Mouse (Mus musculus): ENCODE data around the gene Uqcrc1.

Uqcrc1 gene

DNA sequence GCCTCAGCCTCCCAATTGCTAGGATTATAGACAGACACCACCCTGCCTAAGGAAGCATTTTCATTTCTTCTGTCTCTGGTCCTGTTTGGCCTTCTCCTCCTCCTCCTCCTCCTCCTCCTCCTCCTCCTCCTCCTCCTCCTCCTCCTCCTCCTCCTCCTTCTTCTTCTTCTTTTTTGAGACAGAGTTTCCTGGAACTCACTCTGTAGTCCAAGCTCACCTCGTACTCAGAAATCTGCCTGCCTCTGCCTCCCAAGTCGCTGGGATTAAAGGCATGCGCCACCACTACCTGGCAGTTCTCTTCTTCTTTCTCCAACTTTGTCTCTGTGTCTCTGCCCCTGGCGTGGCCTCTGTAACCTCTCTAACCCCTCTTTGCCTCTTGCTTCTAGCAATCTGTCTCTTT is 49.3 kb downstream of the Uqcrc1 start, which contains the start of gene Ucn2:
TSS of gene Ucn2 (plus strand) at position 301 of the 400 bp plus-strand sequence.
- no peak for DNase-seq (ENCODE audit: low spot score)

DNA sequence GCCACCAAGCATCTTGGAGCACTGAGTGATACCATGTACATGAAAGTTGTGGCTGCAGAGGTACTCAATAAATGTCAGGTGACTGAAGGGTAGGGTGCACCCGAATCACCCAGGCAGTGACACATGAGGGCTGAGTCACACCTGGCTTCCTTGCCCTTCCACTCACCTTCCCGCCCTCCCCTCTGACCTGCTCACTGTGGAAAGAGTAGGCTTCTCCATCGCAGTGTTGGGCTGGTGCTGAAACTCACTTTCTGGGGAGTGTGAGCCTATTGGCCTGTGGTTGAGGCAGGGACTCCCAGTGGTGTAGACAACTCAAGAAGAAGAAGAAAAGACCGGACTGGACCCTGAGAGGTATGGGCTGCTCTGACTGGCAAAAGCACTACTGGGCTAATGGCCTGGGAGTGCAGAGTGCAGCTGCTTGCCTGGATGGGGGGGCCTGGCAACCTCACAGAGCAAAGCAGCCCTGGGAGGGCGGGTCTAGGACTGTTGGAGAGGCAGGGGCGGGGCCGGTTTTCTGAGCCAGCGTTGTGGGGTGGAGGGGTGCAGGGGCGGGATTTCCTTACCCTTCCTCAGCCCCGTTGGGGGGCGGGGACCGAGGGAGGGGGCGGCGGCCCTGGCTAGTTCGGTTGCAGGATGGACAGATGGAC is 51.4 kb downstream of the Uqcrc1 start:
- DNase-seq (ENCODE audit: low spot score), result peak; percentile 38

DNA sequence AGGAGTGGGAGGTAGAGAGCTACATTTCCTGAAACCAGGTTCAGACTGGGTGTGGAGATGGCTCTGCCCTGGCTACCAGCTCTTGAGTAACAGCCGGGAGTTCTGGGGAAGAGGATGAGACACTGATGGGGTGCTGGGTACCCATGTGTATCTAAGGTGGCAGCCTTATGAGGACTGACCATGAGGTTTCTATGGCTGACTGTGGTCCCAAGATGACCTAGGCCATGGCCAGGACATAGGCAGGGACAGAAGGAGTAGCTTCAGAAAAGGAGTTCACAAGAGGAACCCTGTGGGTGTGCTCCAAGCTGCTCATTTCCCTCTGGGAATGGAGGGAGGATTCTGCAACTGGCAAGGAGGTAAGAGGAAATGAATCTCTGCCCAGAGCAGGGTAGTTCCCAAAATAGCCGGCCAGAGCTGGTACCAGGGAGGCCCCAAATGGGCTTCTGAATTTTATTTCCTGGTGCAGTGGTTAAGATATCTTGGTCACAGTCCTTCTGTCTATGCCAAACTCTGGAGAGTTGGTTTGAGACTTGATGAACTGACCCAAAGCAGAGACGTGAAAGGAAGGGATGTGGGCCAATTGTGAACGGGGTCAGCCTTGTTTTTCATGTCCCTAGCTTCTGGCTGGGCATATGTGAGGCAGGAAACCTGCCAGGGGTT is 53.5 kb downstream of the Uqcrc1 start:
- DNase-seq (ENCODE audit: low spot score), result no peak

DNA sequence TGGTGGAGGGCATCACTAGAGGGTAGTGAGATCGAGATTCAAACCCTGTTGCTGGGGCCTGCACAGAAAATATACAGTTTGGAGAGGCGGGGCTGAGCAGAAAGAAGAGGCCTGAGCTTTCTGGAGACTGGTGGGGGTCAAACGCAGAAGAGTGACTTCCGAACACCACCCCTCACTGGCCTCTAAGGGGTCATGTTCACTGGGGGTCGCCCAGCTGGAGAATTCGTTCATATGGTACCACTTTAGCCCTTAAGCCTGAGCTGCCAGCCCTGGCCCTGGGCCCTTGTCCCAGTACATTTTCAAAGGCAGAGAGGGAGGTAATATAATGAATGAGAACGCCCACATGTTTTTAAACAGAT is 54.0 kb downstream of the Uqcrc1 start:
- peak; percentile 34 for DNase-seq (ENCODE audit: low spot score)

DNA sequence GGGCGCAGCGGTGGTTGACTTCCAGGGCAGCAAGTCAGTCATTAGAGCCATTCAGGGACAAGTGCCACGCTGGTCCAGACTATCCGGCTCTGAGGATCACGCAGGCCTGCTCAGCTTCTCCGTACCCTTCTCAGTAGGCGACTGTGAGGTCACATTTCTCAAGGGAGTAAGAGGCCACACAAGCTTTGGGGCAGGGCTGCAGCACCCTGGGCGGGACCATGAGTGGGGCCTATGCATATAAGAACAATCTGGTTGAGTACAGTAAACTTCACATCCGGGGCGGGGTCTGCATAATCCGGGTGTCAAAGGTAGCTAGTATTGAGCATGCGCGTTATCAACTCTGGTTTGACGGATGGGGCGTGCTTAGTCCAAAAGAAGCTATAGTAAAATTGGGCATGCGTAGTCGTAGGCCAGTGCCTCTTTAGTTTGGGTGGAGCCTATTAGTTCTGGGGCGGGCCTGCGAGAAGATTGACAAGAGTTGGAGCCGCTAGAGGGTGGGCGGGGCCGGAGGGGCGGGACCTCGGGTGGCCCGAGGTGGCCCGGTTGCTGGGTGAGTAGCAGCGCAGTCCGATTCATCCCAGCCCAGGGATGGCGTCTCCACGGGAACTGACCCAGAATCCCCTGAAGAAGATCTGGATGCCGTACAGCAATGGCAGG is 55.1 kb downstream of the Uqcrc1 start, which contains the start of gene Pfkfb4:
TSS of gene Pfkfb4 (plus strand) at position 351 of the 657 bp plus-strand sequence.
- DNase-seq (ENCODE audit: low spot score), result peak; percentile 100

DNA sequence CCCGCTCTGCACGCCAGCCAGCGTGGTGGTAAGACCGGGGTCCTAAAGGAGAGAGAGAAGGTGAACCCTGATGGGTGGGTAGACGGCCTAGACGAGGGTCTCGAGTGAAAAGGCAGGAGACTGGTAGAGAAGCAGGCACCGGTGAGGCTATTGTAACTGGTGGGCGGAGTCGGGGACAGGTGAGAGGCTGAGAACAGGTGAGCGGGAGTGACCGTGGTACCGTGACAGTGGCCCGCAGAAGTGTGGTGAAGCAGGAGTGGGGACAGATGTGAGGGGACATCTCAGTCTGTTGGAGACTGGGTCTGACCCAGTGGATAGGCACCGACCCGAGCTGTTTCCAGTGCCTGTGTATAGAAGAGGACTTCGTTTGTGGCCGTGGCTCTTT is 55.6 kb downstream of the Uqcrc1 start:
- DNase-seq (ENCODE audit: low spot score), result no peak

DNA sequence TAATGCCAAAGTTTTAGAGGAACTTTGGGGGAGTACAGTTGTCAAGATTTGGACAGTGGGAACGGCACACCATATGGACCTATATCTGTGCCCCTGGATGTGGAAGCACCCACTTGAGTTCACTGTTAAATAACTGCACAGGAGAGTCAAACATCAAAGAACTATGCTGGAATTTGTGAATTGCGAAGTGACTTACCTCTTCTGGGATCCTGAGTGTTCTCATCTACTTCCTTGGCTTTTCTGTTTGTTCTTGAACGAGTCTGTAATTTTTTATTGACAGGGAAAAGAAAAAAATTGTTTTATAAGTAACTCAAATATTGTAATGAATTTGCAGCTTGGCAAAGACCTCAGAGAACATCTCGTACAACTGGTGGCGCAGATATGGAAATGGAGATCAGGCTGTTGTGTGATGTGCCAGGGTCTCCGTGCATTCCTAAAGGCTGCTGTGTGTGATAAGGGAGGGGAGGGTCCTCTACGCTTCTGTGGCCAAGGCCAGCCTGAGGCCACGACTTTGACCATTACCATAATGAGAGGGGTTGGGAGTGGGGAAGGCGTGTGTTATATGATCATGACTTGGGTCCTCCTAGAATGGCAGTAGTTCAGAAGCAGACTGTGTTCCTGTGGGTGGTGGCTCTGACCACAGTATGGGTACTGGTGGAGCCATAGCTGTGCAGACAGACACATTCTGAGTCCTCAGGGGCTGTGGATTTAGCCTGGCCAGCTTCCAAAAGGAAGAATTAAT is 56.4 kb downstream of the Uqcrc1 start:
- no peak for DNase-seq (ENCODE audit: low spot score)

DNA sequence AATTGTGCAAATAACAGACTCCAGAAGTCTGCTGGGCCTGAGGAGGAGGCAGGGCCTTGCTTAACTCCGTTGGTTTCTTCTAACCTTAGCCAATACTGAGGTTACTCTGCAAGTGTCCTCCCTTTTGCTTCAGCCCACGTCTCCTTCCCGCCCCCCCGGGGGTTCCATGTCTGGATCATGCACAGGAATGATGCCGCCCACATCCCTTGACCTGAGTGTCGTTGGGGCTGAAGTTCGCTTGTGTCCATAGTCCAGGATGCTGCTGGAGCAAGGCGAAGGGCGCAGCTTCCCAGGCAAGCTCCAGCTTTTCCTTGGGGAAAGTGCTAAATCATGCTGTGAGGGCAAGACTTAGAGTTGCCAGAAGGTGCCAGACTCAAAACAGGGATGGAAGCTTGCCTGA is 60.0 kb downstream of the Uqcrc1 start:
- DNase-seq (ENCODE audit: low spot score), result no peak

DNA sequence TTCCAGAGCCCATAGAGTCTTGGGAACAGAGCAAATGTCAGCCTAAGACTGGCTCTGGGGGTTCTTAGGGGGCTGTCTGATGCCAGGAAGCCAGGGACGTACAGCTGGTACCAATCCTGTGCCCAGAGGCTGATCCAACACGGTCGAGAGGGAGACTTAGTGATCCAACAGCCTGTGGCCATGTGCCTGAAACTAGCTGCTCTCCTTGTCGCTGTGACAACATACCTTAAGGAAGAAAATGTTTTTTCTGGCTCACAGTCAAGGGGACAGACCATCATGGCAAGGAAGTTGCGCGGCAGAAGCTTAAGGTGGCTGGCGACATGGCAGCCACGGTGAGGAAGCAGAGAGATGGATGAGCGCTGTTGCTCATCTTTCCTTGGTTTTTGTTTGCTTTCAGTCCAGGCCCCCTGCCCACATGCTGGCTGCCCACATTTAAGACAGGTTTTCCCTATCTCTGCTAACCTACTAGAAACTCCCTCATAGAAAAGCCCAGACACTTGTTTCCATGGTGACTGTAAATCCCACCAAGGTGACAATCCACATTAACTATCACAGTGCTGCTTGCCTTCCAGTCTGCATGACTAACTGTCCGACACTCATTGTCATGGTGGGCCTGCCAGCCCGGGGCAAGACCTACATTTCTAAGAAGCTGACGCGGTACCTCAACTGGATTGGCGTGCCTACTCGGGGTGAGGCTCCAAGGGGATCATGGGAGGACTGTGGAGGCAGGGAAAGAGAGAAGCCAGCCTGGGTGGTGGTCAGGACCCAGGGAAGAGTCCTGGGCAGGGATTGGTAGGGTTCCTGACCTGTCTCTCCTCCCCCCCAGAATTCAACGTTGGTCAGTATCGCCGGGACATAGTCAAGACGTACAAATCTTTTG is 62.1 kb downstream of the Uqcrc1 start:
- DNase-seq (ENCODE audit: low spot score), result no peak

DNA sequence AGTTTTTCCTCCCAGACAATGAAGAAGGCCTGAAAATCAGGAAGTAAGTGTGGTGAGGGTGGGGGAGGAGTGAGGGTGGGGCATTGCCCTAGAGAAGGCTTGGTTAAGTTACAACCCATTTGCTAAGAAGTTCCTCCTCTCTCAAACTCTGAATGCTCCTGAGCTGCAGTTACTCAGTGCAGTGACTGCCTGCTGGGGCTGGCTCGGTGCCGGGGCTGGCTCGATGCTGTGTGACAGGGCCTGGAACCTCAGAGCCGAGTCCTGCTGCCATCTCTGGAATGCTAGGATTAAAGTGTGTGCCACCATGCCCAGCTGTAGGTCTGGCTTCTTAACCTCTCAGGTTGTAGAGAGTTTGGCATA is 62.7 kb downstream of the Uqcrc1 start:
- DNase-seq (ENCODE audit: low spot score), result no peak
